ENCODE assay signal across 22 mouse cellular contexts in genomic region chr7:45793969-45794585, GRCm38 (mm10). TPM values are rescaled to one million over a fixed set of nuclear protein-coding genes. Genes with fewer than 3 reads are reported as not detected.
DNase-seq lines count a peak whose midpoint lies in the region; ATAC-seq lines count a peak whose summit lies in the region.
"Had no signal": no experiment of that assay in that cellular context is flagged by ENCODE, and none has a peak within 500 bp of the region (broad histone marks: within the 10 kb centered on the region; RNA-seq: fewer than 3 reads in every experiment).

No protein-coding gene starts in this region.

- WGBS in hindbrain, embryonic 13.5 days, result 86% methylated on average over 40 of the region's 44 CpGs
- 81% methylated on average over 44 of the region's 44 CpGs for WGBS in hindbrain, embryonic 10.5 days
- WGBS in midbrain, embryonic 10.5 days, result 85% methylated on average over 44 of the region's 44 CpGs
- 88% methylated on average over 31 of the region's 44 CpGs for WGBS in midbrain, embryonic 14.5 days

- no peak overlapping the region for H3K4me3 ChIP-seq in hindbrain, embryonic 13.5 days
- H3K4me3 ChIP-seq in hindbrain, embryonic 10.5 days, result no peak overlapping the region
- H3K4me3 ChIP-seq in midbrain, embryonic 10.5 days, result no peak overlapping the region
- no peak overlapping the region for H3K4me3 ChIP-seq in midbrain, embryonic 14.5 days (replicated peaks; ENCODE audit: low read depth, low read length)
- H3K4me3 ChIP-seq: embryonic facial prominence, embryonic 12.5 days; embryonic facial prominence, embryonic 15.5 days; forebrain, embryonic 13.5 days; hindbrain, embryonic 15.5 days had no signal

- H3K36me3 ChIP-seq in hindbrain, embryonic 13.5 days, result peaks cover 94% of the 10 kb centered on the region
- H3K36me3 ChIP-seq in hindbrain, embryonic 10.5 days, result peaks cover 90% of the 10 kb centered on the region
- H3K36me3 ChIP-seq in midbrain, embryonic 10.5 days, result peaks cover 77% of the 10 kb centered on the region
- peaks cover 97% of the 10 kb centered on the region for H3K36me3 ChIP-seq in midbrain, embryonic 14.5 days (ENCODE audit: control insufficient read depth, insufficient read depth, low read length)

- ATAC-seq in hindbrain, embryonic 13.5 days (ENCODE audit: low FRiP score), result no peak
- ATAC-seq in midbrain, embryonic 14.5 days (ENCODE audit: low FRiP score, low TSS enrichment), result no peak
- ATAC-seq: forebrain, embryonic 13.5 days; forebrain, embryonic 16.5 days; intestine, postnatal 0 days had no signal

- H3K9ac ChIP-seq in hindbrain, embryonic 13.5 days, result 0 out of 2 replicates have a peak overlapping the region, but pooled peaks have one; percentile 5
- no peak overlapping the region for H3K9ac ChIP-seq in midbrain, embryonic 14.5 days (replicated peaks; ENCODE audit: low read length)
- H3K9ac ChIP-seq: embryonic facial prominence, embryonic 12.5 days; embryonic facial prominence, embryonic 15.5 days; forebrain, embryonic 13.5 days; hindbrain, embryonic 15.5 days had no signal

- no peak overlapping the region for H3K27ac ChIP-seq in hindbrain, embryonic 13.5 days
- no peak overlapping the region for H3K27ac ChIP-seq in hindbrain, embryonic 10.5 days
- H3K27ac ChIP-seq in midbrain, embryonic 10.5 days (replicated peaks), result peak overlapping the region; percentile 28; the same call in 1 of the 2 replicates
- no peak overlapping the region for H3K27ac ChIP-seq in midbrain, embryonic 14.5 days (replicated peaks; ENCODE audit: low read depth, low read length)
- H3K27ac ChIP-seq: embryonic facial prominence, embryonic 12.5 days; embryonic facial prominence, embryonic 15.5 days; forebrain, embryonic 13.5 days; hindbrain, embryonic 15.5 days had no signal

- peak; percentile 31 for DNase-seq in cerebellum, adult 11-12 months
- DNase-seq in cerebellum, postnatal 36 days, result no peak
- DNase-seq in cerebellum, adult 9-11 months, result peak; percentile 34
- no peak for DNase-seq in cerebellum, postnatal 14 days
- DNase-seq in hindbrain, embryonic 10.5 days (ENCODE audit: low spot score), result no peak
- no peak for DNase-seq in midbrain, embryonic 10.5 days (ENCODE audit: low spot score)
- DNase-seq in midbrain, embryonic 14.5 days, result no peak
- DNase-seq: adrenal gland, adult 2 months; adrenal gland, postnatal 25 days; cerebellum, adult 8-10 months; gastrocnemius, postnatal 10 days; gastrocnemius, postnatal 36 days; kidney, adult 2 months had no signal

- H3K27me3 ChIP-seq in hindbrain, embryonic 13.5 days, result peaks cover 63% of the 10 kb centered on the region
- H3K27me3 ChIP-seq in hindbrain, embryonic 10.5 days (ENCODE audit: insufficient read depth, poor library complexity, severe bottlenecking), result peaks cover 63% of the 10 kb centered on the region
- H3K27me3 ChIP-seq in midbrain, embryonic 10.5 days (ENCODE audit: low read depth, poor library complexity, severe bottlenecking), result peaks cover 69% of the 10 kb centered on the region
- H3K27me3 ChIP-seq in midbrain, embryonic 14.5 days (ENCODE audit: control insufficient read depth, insufficient read depth, low read length), result 0 out of 2 replicates have a peak, but pooled peaks cover 4% of the 10 kb centered on the region
- H3K27me3 ChIP-seq: hindbrain, embryonic 15.5 days had no signal

- no peaks in the 10 kb centered on the region for H3K9me3 ChIP-seq in hindbrain, embryonic 13.5 days
- H3K9me3 ChIP-seq in hindbrain, embryonic 10.5 days, result no peaks in the 10 kb centered on the region
- H3K9me3 ChIP-seq in midbrain, embryonic 10.5 days (replicated peaks), result no peaks in the 10 kb centered on the region; the same call in 1 of the 2 replicates
- H3K9me3 ChIP-seq in midbrain, embryonic 14.5 days (ENCODE audit: control insufficient read depth, low read length), result no peaks in the 10 kb centered on the region
- H3K9me3 ChIP-seq: embryonic facial prominence, embryonic 12.5 days; embryonic facial prominence, embryonic 15.5 days; forebrain, embryonic 13.5 days; hindbrain, embryonic 15.5 days had no signal

- H3K4me1 ChIP-seq in hindbrain, embryonic 13.5 days (replicated peaks), result peaks cover 23% of the 10 kb centered on the region
- H3K4me1 ChIP-seq in hindbrain, embryonic 10.5 days (replicated peaks), result peaks cover 27% of the 10 kb centered on the region
- peaks cover 22% of the 10 kb centered on the region for H3K4me1 ChIP-seq in midbrain, embryonic 10.5 days
- peaks cover 16% of the 10 kb centered on the region for H3K4me1 ChIP-seq in midbrain, embryonic 14.5 days (ENCODE audit: control insufficient read depth, insufficient read depth, low read length)

- no peak overlapping the region for H3K4me2 ChIP-seq in hindbrain, embryonic 13.5 days
- no peak overlapping the region for H3K4me2 ChIP-seq in midbrain, embryonic 14.5 days (ENCODE audit: low read length)
- H3K4me2 ChIP-seq: embryonic facial prominence, embryonic 12.5 days; embryonic facial prominence, embryonic 15.5 days; forebrain, embryonic 13.5 days; heart, embryonic 11.5 days; hindbrain, embryonic 15.5 days had no signal

RNA-seq across cellular contexts. Expression of gene Sult2b1, which starts 9.6 kb away (rescaled TPM):
- polyA plus RNA-seq in hindbrain, embryonic 13.5 days (2015; fragmentation: Nextera tagmentation; extraction: Ambion mirVana), result 5.2 and 5.3 TPM in 2 replicates
- 1.7 and 2.2 TPM in 2 replicates for polyA plus RNA-seq in hindbrain, embryonic 10.5 days (2016; fragmentation: Nextera tagmentation; extraction: Ambion mirVana)
- 1.1 and 1.5 TPM in 2 replicates for polyA plus RNA-seq in midbrain, embryonic 10.5 days (2016; fragmentation: Nextera tagmentation; extraction: Ambion mirVana)
- 5.2 and 8.5 TPM in 2 replicates for polyA plus RNA-seq in midbrain, embryonic 14.5 days (2014; fragmentation: Nextera tagmentation; extraction: Ambion mirVana)

RNA-seq across cellular contexts. Expression of gene Lmtk3, which starts 10.5 kb away (rescaled TPM):
- 21.1 and 22.8 TPM in 2 replicates for polyA plus RNA-seq in hindbrain, embryonic 13.5 days (2015; fragmentation: Nextera tagmentation; extraction: Ambion mirVana)
- polyA plus RNA-seq in hindbrain, embryonic 10.5 days (2016; fragmentation: Nextera tagmentation; extraction: Ambion mirVana), result 2.3 and 5.4 TPM in 2 replicates
- polyA plus RNA-seq in midbrain, embryonic 10.5 days (2016; fragmentation: Nextera tagmentation; extraction: Ambion mirVana), result 2.3 and 3.3 TPM in 2 replicates
- 25.2 and 30.2 TPM in 2 replicates for polyA plus RNA-seq in midbrain, embryonic 14.5 days (2014; fragmentation: Nextera tagmentation; extraction: Ambion mirVana)
- polyA plus RNA-seq: heart, postnatal 0 days had no signal

RNA-seq across cellular contexts. Expression of gene Cyth2, which starts 20.3 kb away (rescaled TPM):
- polyA plus RNA-seq in hindbrain, embryonic 13.5 days (2015; fragmentation: Nextera tagmentation; extraction: Ambion mirVana), result 327 and 333 TPM in 2 replicates
- 164 and 231 TPM in 2 replicates for polyA plus RNA-seq in hindbrain, embryonic 10.5 days (2016; fragmentation: Nextera tagmentation; extraction: Ambion mirVana)
- polyA plus RNA-seq in midbrain, embryonic 10.5 days (2016; fragmentation: Nextera tagmentation; extraction: Ambion mirVana), result 153 and 183 TPM in 2 replicates
- polyA plus RNA-seq in midbrain, embryonic 14.5 days (2014; fragmentation: Nextera tagmentation; extraction: Ambion mirVana), result 281 and 288 TPM in 2 replicates

RNA-seq across cellular contexts. Expression of gene Kcnj14, which starts 30.5 kb away (rescaled TPM):
- 0.50 and 0.81 TPM in 2 replicates for polyA plus RNA-seq in hindbrain, embryonic 13.5 days (2015; fragmentation: Nextera tagmentation; extraction: Ambion mirVana)
- polyA plus RNA-seq in hindbrain, embryonic 10.5 days (2016; fragmentation: Nextera tagmentation; extraction: Ambion mirVana), result 0.91 and 1.0 TPM in 2 replicates
- polyA plus RNA-seq in midbrain, embryonic 10.5 days (2016; fragmentation: Nextera tagmentation; extraction: Ambion mirVana), result 0.65 and 0.72 TPM in 2 replicates
- polyA plus RNA-seq in midbrain, embryonic 14.5 days (2014; fragmentation: Nextera tagmentation; extraction: Ambion mirVana), result 0.63 and 0.88 TPM in 2 replicates

RNA-seq across cellular contexts. Expression of gene Grwd1, which starts 36.7 kb away (rescaled TPM):
- 37.5 and 40.3 TPM in 2 replicates for polyA plus RNA-seq in hindbrain, embryonic 13.5 days (2015; fragmentation: Nextera tagmentation; extraction: Ambion mirVana)
- polyA plus RNA-seq in hindbrain, embryonic 10.5 days (2016; fragmentation: Nextera tagmentation; extraction: Ambion mirVana), result 85.2 and 110 TPM in 2 replicates
- polyA plus RNA-seq in midbrain, embryonic 10.5 days (2016; fragmentation: Nextera tagmentation; extraction: Ambion mirVana), result 95.8 and 119 TPM in 2 replicates
- polyA plus RNA-seq in midbrain, embryonic 14.5 days (2014; fragmentation: Nextera tagmentation; extraction: Ambion mirVana), result 37.2 and 37.4 TPM in 2 replicates

Comparison
In these comparisons a context has a peak if more than half of its experiments do, and no peak if none do; other contexts are left out.
1. DNase-seq: peak in cerebellum, adult 11-12 months (single experiment) and cerebellum, adult 9-11 months (single experiment); none in cerebellum, postnatal 36 days (0 of 2), cerebellum, postnatal 14 days (0 of 2), hindbrain, embryonic 10.5 days (single experiment), midbrain, embryonic 10.5 days (single experiment) and midbrain, embryonic 14.5 days (single experiment).